Mouse (Mus musculus) cerebellum, postnatal 10 days (tissue): ENCODE measurements around the gene Camk2g.

Experiments
- DNase-seq, 2 experiments: peaks; one replicate each; pipeline ENCODE4 v3.0.0; 2021; ENCODE audit warnings: mixed read lengths in 2 of 2

The Camk2g gene

DNA sequence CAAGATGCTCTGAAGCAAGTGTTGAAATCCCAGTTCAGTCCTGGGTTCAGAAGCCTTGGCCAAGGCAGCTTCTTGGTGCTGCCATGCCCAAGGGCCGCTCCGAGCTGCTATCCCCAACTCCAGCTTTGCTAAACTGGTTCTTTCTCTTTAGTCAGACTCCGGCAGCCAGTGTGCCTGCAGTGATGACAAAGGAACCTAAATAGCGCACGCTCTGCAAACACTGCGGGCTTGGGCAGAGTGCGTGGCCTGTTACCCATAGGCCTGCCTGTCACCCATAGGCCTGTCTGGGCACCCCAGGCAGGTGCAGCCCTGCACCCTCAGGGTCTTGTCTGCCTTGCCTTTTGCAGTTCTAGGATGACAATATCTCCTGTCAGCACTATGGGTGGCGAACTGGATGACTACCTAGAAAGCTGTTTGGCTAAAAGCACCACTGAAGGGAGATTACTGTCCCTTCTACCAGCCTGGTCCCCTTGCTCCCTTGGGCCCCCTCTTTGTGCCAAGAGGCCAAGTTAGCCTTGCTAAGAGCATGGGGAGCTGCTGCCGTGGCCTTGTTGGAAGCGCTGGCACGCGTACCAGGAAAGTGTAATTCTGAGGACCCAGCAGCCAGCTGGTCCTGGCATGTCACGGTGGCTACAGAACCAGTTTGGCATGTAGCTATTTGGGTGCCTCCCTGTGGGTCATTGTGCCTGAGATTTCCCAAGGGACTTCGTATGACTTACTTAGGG, 12.4 kb upstream of the Camk2g start:
- peak in 1 of 2 experiments; percentile 45 for DNase-seq

GRCm38 (mm10) chr14:20804964-20805672, 11.2 kb upstream of the Camk2g start:
- peak; percentile 83 to 86 for DNase-seq

- no peak for DNase-seq
Observed at GRCm38 (mm10) chr14:20804481-20804880, 10.6 kb upstream of the Camk2g start.

- DNase-seq = peak; percentile 78 to 84
Observed at GRCm38 (mm10) chr14:20803606-20803938, 9.7 kb upstream of the Camk2g start.

DNA sequence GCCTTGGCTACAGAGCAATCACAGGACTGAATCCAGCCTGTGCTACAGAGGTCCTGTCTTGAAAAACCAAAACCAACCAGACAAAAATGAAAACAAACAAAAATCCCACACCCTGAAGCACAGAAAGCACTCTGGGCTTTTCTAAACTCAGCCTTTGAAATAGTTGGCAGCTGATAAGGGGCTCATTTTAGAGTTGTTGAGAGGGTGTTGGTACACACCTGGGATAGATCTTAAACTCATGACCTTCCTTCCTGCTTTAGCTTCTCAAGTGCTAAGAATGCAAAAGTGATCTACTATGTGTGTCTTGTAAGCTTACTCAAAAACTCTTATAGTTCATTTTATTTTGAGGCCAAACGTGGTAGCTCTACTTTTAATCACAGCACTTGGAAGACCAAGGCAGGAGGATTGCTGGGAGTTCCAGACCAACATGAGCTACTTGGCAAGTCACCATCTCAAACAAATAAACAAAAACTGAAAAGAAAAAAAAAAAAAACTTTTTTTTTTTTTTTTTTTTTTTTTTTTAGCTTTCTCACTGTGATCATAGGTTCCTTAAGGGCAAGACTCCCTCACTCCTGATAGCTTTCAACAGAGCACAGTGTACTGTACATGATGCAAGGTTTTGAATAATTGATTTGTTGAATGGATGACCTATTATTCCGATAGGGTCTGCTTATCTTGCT, 9.2 kb upstream of the Camk2g start:
- DNase-seq = no peak

- DNase-seq = peak; percentile 94 to 96
Observed at GRCm38 (mm10) chr14:20798761-20799160, 4.9 kb upstream of the Camk2g start.

- no peak for DNase-seq
Observed at GRCm38 (mm10) chr14:20798300-20798699, 4.4 kb upstream of the Camk2g start.

GRCm38 (mm10) chr14:20796643-20797042, 2.8 kb upstream of the Camk2g start:
- no peak for DNase-seq

DNA sequence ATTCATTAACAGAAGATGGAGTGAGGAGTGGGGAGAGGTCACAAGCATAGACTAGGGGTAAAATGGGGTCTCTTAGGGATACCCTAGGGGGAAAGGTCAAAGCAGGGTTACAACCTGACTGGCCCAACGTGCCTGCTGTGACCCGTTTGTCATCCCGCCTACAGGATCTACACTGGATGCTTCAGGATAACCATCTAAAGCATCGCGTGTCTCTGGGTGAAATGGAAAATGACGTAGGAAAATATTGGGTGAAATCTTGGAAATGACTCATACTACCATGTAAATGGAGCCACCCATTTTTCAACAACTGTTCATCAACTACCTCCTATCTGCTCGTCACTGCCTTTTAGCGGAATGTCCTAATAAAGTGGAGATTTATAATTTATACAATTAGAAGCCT, 2.3 kb upstream of the Camk2g start:
- no peak for DNase-seq

DNA sequence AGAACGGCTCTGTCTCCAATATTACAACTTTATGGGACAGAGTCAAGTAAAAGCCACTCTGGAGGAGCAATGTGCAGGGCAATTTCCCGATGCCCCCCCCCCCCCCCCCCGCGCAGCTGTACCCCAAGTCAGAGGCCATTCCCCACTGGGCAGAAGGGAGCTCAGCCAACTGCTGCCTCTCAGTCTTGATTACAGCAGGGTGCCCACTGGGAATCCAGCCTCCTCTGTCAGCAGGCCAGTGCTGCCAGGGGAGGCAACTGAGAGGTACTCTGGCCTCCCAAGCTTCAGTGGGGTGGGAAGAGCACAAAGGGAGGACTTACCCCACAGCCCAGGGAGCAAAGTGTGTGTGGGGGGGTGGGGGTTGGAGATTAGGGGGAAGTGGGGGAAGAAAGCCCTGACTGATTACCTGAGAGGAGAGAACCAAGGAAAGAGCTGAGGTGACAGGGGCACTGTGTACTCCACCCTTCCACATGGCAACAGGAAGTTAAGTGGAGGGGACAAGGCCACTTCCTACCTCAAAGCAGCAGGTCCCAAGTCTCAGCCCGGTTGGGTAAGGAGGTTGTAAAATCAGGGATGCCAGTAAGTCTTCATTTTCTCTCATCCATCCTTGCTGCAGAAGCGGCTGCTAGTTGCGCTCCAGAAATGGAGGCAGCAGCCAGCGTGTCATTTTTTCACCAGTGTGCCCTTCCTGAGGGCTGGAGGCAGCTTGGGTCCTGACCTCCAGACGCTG, 1.7 kb upstream of the Camk2g start:
- peak in 1 of 2 experiments; percentile 52 for DNase-seq

GRCm38 (mm10) chr14:20794589-20794988, 701 bp upstream of the Camk2g start:
- DNase-seq = no peak

DNA sequence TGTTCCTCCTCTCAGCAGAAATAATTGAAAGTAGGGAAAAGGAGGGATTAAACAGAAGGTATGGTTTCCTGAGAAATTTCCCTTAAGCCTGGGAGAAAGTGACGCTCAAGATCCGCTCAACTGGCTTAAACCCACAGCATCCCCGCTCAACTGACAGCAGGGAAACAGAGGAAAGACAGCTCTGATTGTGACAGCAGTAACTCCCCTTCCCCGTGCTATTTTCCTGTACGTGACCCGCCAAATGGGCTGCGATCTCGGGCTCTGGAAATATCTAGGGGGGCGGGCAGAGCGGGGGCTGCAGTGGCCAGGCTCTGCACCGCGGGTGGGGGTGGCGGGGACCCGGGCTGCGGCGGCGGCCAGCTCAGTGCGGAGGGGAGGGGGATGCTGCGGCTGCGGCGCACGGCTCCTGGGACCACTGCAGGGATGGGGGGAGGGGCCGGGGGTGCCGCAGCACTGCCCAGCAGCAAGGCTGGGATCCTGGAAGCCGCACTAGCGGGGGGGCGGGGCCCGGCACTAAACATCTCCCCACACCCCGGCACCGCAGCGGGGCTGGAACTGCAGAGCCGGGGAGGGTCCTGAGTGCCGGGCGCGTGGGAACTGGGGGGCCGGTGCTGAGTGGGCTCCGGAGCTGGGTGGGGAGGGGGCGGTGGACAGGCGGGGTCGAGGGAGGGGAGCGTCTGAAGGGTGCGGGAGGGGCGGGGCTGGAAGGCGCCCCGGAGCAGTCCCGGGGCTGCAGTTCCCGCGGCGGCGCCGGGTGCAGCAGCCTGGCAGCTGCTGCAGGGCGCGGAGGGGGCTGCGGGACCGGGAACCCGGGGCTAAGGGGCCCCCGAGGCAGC, 748 bp downstream of the Camk2g start:
- DNase-seq = peak; percentile 65 to 75

GRCm38 (mm10) chr14:20792243-20792921, 1.5 kb downstream of the Camk2g start:
- DNase-seq = no peak

DNA sequence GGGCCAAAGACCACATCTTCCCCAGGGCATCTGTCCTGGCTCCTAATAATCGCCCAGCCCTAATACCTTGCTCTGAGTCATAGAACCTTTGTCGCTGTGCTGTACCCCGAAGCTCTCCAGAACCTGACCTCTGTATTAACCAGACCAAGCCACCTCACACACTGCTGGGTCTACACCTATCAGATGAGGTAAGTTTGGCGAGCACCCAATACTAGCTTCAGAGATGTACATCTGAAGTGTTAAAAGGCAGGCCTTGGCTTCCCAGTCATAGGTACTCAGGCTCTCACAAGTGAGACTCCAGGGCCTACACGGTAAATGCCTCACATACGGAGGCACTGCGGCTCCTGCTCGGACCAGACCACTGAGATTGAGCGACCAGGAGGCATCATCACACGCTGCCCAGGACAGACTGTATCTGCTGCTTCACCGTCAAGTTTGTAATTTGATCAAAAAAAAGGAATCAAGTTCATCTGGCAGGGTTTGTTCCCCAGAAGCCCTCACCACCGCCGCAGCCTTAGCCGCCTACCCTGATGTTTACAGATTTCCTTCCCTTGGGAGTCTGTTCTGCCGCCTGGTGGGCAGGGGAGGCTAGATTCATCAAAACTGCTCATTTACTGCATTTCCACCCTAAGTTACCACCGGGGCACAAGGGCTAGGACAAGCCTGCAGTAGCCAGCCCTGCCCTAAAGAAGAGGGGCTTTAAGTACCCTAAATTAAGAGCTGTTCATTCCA, 2.2 kb downstream of the Camk2g start:
- DNase-seq = no peak

DNA sequence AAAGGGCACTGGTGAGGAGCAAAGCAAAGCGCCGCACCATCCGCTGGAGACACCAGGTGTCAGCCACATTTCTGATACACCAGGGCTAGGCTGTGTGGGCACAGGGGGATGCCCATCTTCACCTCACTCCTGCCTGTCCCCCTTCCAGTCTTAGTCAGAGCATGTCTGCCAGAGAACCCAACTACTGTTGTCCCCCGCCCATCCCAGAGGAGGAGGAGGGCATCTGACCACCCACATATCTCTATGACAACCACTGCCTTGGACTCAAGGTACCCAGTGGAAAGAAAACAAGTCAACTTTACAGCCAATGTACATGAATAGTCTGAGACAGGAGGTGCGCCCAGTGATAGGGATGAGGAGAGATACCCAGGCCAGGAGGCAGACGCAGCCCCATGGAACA, 2.9 kb downstream of the Camk2g start:
- DNase-seq = no peak

DNA sequence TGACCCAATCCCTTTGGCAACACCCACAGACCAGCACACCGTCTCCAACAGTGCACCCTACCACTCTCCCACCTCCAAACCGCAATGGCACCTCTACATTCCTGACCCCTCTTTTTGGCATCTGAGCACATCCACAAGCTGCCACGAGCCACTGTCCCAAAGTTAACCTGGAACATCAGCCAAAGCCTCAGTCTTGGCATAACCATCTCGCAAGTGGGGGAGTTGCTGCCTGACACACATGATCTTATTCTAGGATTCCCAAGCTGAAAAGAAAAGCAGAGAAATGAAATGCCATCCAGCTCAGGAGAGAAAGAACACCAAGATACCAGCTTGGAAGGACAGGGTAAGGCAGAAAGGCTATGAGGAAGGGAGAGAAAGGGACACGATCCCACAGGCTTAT, 3.4 kb downstream of the Camk2g start:
- no peak for DNase-seq

DNA sequence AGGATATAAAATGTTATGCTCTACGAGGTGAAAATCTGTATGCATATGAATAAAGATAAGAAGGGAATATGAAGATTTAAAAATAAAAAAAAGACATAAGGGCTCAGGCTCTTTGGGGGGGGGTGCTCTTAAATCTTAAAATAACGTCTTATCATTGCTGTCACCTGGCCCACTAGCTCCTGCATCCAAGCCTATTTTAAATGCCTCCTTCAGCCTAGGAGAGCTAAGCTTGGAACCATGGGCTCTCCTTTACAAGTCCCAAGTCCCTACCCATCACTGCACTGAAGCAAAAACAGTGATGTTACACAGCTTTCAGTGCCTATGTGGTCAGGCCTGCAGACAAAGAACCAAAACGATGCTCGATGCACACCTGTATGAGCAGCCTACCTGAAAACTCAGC, 4.3 kb downstream of the Camk2g start:
- DNase-seq = no peak

DNA sequence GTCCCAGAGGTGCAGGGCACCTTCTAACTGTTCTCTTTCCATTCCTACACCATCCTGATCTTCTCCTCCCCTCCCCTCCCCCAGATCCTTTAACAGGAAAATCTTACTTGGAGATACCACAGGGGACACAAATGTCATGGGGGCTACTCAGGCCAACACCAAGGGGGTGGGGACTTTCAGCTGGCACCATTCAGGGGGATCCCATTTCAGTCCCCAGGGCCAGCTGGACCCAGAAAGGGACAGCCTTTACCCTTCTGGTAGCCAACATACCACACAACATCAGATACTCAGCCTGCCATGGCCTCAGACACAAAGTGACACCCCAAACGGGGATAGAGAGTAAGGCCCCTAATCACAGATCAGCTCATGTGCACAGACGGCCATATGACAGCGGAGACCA, 5.7 kb downstream of the Camk2g start:
- no peak for DNase-seq

DNA sequence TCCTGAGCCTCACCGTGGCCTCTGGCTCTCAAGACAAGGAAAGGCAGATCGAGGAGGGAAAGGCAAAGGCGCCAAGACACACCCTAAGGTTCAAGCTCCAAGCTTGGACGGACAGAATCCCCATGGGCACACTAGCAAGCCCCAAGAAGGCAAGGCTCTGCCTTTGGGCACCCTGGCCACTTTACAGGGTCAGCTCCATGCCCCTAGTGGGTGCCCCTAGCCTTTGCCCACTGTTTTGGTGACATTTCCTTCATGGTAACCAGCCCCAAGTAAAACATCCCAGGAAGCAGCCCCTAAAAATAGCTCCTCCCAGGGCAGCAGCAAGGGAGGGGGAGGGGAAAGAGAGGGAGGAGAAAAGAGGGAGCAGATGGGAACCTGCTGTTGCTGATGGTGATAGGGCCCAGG, 7.3 kb downstream of the Camk2g start:
- DNase-seq = no peak

- no peak for DNase-seq
Observed at GRCm38 (mm10) chr14:20786020-20786419, 7.9 kb downstream of the Camk2g start.

- no peak for DNase-seq
Observed at GRCm38 (mm10) chr14:20785231-20785630, 8.7 kb downstream of the Camk2g start.
